Mouse (Mus musculus) embryonic fibroblast, embryonic 13.5 days (primary cell): ENCODE measurements around the gene Mrps7.

Experiments used
- CTCF ChIP-seq: IDR thresholded peaks from 2 replicates; pipeline ENCODE4 v1.5.1; 2011; ENCODE audit warnings: mild to moderate bottlenecking, control low read depth, low read length, moderate library complexity, borderline replicate concordance; ENCODE audit not compliant: insufficient read depth
- POLR2A ChIP-seq: IDR thresholded peaks from 2 replicates; pipeline ENCODE4 v1.6.1; 2011; ENCODE audit warnings: low read depth, mild to moderate bottlenecking, control low read depth, low read length, moderate library complexity

DNA sequence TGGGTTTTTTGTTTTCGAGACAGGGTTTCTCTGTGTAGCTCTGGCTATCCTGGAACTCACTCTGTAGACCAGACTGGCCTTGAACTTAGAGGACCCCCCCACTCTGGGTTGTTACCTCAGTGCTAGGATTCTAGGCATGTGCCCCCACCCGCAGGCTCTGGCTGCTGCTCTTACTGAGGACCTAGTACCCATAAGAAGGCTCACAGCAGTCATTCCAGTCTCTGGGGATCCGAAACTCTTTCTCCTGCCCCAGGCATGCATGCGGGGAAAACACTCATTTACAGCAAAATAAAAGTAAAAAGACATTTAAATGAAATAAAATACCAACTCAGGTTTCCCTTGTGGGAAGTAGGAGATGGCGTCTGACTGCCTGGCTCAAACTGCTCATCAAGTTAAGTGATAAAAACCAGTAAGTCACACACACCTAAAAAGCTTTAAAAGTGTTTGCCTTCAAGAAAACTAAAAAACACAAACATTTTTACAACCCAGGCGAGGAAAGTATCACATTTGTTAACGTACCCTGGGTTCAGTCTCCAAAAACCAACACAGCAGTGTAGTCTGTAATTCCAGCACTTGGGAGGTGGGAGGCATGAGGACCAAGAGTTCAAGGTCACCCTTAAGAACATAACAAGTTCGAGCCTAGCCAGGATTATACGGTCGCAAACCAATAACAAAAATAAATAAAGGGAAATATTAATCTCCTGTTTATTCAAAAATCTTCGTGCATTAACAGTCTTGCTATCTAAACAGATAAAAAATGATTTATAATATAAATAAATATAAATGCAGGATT, 23.3 kb downstream of the Mrps7 start:
- TF ChIP-seq POLR2A (no peak), CTCF (no peak)
